Mouse (Mus musculus) kidney, postnatal 10 days (tissue): ENCODE measurements around the gene Mfap1b.
"Not testable (repeated sequence)": the region's sequence is repeated elsewhere in the genome, so short reads cannot be mapped to it uniquely, and the experiment has no call there.

Source experiments
- DNase-seq: peaks from one replicate; pipeline ENCODE4 v3.0.0; 2021; ENCODE audit warnings: mixed read lengths

Gene Mfap1b

DNA sequence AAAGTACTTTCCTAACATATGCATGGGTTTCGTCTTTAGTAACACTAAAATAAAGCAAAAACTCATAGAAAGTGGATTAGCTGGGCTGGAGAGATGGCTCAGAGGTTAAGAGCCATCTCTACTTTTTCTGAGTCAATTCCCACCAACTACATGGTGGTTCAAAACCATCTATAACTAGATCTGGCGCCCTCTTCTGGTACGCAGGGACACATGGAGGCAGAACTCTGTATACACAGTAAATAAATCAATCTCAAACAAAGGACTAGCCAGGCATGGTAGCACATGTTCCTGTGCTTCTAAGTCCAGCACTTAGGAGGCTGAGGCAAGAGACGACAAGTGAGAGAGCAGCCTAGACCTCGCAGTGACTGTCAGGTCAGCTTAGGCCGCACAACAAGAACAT lies 4.9 kb downstream of the Mfap1b start:
- not testable (repeated sequence) for DNase-seq

DNA sequence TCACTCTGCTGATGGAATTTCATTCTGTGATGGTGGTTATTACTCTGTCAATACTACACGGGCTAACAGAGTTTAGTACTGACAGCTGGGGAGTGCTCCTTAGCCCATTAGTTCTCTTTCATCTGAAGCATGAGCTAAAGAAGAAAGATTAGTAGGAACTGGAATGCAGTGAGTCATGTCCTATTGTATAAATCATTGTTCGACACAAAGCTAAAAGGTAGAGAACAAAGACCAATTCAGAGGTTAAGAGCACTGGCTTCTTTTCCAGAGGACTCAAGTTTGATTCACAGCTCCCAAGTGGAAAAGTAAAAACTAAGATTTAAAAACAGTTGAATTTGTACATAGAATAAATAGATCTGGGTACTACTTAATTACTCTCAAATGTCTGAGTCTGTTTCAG lies 13.8 kb downstream of the Mfap1b start:
- DNase-seq, result no peak

DNA sequence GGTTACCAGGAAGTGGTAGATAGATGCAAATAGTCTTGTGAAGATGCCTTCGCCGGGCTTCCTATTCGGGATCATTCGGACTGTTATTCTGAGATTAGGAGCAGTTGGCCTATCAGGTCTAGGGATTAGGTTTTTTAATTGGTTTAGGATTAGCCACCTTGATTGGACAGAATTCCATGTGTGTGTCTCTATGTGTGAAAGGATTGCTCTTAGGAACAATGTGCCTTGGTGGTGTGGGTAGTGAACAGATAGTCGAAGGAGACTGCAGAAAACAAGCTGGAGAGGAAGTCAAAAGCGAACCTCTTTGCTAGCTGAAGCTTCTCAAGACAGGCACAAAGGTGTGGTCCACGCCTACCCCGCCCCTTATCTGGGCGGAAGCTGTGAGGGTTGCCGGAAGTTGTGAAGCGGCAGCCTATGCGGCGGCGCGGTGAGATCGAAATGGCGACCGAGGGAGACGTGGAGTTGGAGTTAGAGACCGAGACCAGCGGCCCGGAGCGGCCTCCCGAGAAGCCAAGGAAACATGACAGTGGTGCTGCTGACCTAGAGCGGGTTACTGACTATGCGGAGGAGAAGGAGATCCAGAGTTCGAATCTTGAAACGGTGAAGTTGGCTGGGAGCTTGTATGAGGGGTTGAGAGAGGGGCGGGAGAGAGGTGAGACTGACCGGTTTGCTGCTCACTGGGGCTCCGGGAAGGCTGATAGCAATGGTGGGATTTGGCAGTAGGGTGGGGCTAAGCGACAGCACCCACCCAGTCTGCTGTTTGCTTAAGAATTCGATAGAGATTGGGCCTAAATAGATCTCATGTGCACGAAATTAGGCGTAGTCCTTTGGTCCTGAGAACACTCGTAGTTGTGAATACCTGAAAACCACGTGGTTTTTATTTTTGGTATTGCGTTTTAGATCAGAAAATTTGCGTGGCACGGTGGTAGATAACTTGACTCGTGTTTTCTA lies 16.9 kb downstream of the Mfap1b start, which contains the start of gene Serinc4:
TSS of gene Serinc4 (minus strand) at position 90 of the 951 bp plus-strand sequence.
- peak; percentile 90 for DNase-seq

DNA sequence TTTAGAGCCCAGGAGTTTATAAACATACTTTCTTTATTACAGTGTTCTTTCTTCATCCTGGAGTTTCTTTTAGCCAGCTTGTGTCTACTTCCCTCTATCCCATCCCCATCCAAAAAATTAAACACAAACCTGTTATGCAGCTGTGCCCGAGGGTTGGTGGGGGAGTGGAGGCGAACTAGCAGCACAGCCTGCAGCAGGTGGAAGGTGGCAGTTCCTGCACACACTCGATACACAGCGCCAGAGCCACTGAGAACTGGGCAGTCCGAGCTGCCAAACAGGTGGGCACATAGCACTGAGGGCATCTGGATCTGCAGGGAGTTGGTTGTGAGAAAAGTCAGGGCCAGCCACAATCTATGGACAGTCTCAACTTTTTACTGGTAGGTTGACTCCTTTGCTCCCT lies 18.3 kb downstream of the Mfap1b start:
- no peak for DNase-seq

DNA sequence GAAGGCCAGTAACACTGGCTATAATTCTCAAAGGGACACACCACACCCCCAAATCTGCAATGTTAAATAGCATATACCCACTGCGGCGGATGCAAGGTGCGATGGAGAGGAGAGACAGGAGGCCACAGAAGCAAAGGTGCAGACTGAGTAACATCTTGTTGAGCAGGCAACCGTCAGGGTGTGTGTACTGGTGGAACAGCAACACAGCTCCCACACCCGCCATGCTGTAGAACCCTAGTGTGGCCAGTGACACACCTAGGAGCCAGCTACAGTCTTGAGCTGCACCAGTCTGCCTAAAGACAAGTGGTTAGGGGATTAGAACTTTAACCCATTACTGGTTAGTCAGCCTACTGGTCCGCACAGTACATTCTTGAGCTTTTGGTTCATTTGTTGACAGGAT lies 19.9 kb downstream of the Mfap1b start:
- DNase-seq, result no peak

DNA sequence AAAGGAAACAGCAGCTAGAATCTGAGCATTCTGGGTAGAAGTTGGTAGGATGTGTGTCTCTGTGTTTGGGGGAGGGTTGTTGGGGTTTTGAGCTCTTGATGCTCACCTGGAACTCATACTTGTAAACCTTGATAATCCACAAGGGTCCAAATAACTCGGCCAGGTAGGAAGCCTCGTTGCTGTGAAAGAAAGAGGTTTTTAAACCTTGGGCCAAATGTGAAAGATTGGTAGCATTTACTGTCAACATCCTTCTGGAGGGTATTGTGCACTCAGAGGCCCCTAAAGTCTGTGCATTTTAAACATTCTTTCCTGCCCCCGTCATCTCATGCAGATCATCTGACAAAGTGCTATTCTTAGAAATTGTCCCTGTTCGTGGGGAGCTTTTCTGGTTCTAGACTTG lies 20.9 kb downstream of the Mfap1b start, which contains the start of gene Hypk:
TSS of gene Hypk (plus strand) at position 301 of the 400 bp plus-strand sequence.
- no peak for DNase-seq

DNA sequence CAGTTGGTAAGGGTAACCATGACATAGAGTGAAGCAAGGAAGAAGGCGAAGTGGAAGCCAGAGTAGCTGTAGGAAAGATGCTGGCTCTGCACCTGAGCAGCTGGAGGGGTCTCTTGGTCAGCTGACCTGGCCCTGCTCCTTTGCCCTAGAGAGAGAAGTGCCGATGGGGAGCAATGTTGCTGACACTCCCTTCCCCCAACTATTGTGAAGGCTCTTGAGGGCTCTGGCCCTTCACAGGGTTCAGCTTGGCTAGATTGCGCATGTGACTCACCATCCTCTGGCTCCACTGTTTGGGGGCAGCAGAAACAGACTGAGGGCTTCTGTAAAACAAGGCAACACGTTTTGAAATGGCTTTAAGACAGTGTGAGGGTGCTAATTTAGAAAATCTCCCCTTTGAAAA lies 21.5 kb downstream of the Mfap1b start:
- DNase-seq, result peak; percentile 25

DNA sequence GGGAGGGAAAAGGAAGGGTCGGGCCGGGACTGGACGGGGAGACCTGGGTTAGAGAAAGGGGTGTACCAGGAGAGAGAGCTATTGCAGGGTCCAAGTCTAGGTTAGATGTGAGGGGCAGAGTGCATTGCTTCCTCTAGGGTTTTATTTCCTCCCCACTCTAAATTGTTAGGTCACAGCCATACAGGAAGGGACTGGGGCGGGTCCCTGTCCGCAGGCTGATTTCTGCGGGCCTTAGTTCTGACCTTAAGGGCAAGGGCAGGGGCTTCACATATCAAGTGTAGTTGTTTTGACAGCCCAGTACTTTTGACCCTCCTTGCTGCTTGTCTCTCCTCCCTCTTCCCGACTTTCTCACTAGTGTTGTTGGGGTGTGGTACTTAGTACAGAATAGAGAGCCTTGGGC lies 23.8 kb downstream of the Mfap1b start:
- DNase-seq, result peak; percentile 46

DNA sequence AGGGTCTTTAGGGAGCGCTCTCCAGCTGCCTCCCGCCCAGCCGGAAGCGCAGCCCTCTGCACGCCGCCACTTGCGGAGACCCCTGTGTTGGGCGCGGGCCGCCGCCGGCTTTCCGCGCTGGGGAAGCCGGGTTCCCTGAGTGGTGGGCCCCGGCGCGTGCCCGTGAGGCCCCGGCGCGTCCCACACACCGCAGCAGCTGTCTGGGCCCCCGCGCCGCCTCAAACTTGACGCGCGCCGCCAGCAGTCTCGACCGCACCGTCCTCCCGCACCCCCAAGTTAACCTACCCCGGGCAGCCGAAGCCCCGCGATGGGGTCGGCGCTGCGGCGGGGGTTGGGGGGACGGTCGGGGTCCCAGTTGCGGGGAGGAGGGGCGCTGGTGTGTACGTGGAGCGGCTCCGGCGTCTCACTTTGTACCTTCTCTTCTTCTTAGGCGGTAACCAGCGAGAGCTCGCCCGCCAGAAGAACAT lies 24.3 kb downstream of the Mfap1b start:
- no peak for DNase-seq

DNA sequence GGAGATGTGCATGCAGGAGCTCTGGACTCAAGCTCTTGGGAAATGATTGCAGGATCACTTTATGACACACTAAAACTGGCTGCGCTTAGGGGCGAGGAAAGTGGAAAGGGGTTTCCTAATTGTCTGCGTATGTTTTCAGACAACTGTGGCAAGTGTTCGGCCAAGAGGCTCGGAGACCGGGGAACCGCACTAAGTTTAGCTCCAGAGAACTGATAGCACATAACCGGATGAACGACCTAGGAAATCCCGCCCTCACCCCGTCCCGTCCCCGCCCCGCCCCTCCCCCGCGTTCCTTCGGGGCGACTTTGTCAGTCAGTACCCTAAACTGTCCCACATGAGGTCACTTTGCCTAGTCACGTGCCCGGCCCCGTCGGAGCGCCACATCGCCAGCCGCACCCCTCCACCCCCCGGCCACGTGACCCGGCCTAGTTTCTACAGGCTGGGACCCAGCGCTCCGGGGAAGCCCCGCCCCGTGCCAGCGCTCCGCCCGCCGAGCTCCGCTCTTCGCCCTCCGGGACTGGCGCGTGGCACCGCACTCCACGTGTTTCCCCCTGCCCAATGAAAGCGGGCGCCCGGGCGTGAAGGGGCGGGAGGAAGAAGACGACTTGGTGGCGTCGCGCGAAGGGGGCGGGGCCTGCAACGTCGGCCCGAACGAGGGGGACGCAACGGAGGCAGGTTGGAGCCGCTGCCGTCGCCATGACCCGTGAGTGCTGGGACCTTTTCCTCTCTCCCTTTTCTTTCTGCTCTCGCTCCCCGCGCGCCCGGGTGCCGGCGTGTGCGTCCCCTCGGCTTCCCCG lies 24.9 kb downstream of the Mfap1b start, which contains the start of gene Serf2:
TSS of gene Serf2 (plus strand) at position 457 of the 797 bp plus-strand sequence.
- DNase-seq, result peak; percentile 100

DNA sequence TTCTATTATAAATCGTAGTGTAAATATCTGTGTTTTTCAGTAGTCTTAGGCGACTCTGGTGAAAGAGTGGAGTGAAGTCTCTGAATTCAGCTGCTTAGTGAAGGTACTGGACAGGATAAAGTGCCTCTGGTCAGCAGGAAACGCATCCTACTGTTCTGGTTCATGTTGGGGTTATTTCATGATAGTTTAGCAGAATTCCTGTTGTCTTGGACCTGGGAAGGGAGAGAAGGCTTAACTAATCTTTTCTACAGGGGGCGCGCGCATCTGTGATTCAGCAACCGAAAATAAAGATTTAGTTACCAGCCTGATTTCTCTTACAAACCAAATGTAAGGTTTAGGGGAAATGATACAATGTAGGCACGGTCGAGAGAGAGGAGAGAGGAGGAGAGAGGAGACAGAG lies 25.7 kb downstream of the Mfap1b start:
- DNase-seq, result peak; percentile 76

DNA sequence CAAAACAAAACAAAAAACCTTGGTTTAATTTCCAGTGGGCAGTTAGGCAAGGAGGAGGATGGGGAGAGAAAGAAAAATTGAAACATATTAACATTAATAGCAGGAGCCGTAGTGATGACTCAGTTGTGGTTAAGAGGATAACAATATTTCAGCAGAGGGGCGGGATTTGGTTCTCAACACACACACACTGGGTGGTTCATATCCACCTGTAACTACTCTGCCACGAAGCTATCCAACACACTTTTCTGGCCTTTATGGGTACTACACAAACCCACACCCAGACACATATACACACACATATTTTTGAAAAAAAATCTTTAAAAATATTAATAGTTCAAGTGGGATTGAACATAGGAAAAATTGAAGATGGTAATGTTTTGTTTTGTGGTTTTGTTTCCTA lies 26.9 kb downstream of the Mfap1b start:
- no peak for DNase-seq

DNA sequence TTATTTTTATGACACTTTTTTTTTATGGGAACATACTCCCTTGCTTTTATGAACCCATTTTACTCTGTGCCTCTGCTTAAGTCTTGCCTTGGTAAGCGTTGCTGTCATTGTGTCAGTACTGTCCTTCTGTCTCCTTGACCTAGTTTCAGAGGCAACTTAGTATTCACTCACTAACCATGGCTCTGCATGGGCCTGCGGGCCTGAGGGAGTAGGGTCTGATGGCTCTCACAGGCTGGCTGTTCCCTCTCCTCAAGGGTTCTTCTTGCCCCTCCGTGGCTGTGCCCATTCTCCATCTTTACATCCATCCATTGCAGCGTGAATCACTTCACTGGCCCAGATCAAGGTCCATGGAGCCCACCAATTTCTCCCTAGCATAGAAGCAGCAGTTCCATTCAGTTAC lies 27.4 kb downstream of the Mfap1b start:
- DNase-seq, result no peak

DNA sequence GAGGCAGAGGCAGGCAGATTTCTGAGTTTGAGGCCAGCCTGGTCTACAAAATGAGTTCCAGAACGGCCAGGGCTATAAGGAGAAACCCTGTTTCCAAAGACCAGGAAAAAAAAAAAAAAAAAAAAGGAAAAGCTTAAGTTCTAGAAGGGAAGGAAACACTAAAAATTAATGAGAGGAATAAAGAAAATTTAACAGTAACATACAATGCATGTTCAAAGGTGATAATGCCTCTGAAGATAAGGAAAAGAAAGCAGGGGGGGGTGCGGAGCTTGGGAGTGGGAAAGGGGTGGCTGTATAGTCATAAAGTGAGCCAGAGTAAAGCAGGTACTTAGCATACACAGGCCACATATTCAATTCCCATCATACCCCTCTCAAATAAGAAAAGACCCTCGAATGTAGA lies 28.8 kb downstream of the Mfap1b start:
- no peak for DNase-seq

DNA sequence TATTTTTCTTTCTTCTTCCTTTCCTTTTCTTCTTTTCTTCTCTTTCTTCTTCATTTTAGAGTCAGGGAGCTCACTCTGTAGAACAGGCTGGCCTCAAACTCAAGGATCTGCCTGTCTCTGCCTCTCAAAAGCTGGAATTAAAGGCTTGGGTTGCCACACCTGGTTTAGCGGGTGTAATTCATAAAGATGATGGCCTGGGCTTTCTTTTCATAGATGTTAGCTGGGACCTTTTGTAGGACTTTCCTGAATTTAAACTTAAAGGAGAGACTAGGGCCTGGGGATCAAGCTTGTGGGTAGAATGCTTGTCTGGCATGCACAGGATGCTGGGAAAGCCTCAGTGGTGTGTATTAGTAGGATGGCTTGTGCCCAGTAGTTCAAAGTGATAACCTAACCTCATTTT lies 29.7 kb downstream of the Mfap1b start, which contains the start of gene Ell3:
TSS of gene Ell3 (minus strand) at position 101 of the 400 bp plus-strand sequence.
- no peak for DNase-seq

DNA sequence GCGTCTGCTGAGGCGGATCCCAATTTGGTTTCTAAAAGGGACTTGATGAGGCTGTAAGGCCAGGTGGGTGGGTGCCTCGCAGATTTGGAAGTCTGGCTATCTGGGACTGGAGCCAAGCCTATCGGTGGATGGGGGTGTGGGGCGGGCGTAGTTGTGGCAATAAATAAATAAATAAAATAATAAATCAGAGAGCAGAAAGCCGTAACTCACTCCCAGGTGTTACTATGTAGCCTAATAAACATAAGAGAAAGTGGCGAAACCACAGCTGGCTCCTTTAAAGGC lies 30.9 kb downstream of the Mfap1b start:
- peak; percentile 28 for DNase-seq

DNA sequence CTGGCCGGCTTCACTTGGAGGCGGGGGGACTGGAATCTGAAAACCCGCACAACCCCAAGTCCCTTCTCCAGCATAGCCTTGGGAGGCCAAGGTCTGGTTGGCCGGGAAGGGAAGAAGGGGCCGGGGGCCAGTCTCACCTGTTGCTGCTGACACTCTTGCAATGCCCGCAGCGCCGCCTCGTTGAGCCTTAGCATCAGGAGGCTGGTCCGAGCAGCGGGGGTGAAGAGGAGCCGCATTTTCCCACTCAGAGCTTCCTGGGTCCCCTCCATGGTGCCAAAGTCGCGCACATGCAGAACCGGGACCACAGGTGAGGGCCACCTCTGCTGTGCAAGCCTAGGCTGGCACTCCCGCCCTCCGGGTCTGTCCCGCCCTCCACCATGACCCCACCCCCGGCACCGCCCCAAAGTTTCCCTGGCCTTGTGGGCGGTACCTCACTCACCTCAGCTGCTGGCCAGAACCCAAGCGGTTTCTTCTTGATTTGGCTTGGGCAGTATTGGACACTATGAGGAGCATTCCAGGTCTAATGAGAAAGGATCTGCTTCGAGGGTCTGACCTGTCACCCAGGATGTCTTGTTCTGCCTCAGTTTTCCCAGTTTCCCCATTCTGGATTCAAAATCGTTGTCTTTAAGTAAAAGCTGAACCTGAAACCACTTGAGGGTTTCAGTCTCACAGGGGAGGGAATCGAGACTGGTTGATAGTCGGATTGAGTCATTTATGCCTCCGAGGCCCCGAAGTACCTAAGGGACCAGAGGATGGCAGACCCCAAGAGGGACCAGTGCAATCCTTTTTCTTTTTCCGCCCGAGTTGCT lies 31.4 kb downstream of the Mfap1b start:
- peak; percentile 89 for DNase-seq

DNA sequence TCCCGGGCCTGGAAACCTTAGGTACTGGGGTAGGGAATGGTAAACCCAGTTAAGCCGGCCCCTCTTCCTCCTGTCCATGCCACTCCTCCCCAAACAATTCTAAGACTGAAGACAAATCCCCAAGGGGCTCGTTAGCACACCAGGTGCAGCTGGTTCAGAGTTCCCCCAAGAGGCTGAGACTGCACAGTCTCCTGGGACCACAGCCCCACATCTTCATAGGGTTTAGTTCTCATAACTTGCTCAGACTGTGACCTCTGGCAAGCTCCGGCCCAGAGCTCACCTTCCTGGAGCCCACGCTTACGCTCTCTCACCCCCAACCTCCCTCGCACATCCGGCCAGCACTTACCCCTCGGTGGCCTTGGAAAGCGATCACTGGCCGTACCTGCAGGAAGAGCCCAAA lies 32.1 kb downstream of the Mfap1b start:
- DNase-seq, result peak; percentile 12

DNA sequence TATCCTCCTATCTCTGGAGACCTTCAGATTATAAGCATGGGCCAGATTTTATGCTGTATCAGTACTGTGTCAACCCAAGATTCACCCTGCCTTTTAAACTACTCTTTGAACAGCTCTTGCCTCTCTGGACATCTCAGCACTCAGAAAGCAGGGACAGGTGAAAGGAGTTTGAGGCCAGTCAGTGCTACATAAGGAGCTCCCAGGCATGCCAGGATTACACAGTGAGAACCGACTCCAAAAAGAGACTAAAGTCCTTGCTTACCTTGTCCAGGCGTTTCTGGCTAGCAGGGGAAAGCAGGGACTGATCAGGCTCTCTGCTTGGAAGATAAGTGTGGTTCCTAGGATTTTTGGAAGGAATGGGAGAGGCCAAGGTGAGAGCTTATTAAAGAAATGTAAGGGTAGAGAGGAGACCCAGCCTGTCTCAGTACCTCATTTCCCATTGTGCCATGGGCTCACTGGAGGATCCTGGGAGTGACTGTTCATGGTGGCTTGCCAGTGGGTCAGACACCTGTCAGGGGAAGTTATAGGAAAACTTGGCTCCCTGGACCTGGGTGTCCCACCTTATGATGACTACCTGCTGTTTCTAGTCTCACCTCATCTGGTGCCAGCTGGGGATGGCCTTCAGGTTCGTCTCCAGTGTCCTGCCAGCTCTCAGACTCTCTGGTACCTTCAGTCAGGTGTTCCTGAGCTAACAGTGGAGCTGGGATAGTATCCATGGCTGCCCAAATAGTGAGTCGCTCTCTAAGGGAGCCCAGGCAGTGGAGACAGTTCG lies 32.8 kb downstream of the Mfap1b start:
- no peak for DNase-seq

DNA sequence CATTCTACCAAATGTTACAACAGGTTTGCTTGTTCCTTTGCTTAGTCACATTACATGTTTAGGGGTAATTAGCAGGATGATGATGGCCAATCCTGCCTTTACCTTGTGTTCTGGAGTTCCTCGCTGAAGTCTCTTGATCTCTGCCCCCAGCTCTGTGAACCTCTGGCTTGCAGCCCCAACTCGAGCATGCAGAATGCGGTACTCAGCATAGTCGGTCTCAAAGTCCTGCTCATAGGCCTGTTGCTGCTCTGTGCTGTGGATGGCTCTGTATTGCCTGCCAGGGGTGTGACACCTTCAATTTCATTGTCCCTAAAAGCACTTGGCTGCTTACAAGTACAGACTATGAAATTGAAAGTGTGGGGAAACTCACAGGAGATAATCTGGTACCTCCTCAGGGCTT lies 34.1 kb downstream of the Mfap1b start:
- DNase-seq, result peak; percentile 55

DNA sequence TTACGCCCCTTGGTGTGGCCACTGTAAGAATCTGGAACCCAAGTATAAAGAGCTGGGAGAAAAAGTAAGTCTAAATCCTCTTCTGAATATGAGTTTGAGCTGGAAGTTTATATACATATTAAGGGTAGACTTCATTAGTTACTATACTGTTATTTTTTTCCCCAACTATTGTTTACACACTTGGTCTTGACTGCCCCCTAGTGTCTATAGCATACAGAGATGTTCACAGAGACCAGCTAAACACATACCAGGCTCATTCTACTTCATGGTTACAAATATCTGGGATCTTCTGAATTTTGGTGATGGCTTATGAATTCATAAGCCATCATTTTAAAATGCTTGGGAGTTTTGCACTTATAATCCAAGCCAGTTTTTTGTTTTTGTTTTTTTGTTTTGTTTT lies 39.0 kb downstream of the Mfap1b start:
- DNase-seq, result no peak

DNA sequence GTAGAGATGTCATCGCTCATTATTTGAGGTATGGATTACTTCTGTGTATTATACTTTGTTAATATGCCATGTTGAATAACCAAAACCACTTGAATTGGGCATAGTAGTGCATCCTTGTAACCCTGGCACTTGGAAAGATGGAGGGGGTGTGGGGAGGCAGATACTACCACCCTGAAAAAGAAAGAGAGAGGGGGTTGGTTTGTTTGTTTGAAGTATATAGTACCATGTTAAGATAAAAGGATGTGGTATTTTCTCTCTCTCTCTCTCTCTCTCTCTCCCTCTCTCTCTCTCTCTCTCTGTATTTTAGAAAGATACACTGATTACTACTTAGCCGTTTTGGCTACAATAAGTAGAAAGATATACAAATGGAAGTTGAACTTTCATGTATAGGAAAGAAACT lies 48.0 kb downstream of the Mfap1b start:
- DNase-seq, result no peak
